Mouse (Mus musculus): ENCODE results near the gene Slc13a2. TPM values are rescaled to one million over a fixed set of nuclear protein-coding genes. Genes with fewer than 3 reads are reported as not detected.
A peak's percentile ranks its signal among the peaks of the same experiment; 100 is the strongest.

The Slc13a2 gene
- not detected for polyA plus RNA-seq (2017; shearing (Covaris generic))

DNA sequence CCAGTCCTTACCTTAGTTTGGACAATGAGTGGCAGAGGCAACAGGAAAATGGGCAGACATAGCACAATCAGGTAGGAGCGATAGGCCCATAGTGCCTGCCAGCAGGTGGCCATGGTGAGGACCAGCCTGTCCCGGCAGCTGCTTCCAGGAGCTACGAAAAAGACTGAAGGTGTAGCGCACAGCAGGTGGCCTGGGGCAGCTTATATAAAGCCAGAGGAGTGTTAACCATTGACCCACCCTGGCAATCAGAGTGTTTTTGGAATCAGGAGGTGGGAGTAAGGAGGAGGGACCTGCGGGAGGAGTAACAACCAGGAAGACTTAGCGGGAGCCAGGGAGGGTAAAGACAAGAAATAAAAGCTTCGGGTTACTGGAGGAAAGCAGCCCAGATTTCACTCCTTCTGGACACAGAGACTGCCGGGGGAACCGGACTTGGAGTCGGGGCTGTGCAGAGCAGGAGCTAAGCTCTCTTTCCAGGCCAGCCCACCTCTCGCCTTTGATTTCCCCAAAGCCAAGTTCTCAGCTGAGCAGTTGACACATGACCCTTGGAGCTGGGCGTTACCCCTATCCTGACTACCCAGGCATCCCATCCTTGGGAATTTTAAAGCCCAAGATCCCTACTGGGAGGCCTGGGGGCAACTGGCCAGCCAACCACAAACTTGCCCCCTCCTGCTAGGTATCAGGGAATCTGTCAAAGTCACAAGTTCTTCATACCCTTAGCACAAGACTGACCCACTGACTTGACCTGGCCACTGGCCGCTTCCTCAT lies at the start of gene Slc13a2:
Gene Slc13a2, minus strand, starts transcription at position 163 of the 765 bp plus-strand sequence.
- ATAC-seq, result no peak

DNA sequence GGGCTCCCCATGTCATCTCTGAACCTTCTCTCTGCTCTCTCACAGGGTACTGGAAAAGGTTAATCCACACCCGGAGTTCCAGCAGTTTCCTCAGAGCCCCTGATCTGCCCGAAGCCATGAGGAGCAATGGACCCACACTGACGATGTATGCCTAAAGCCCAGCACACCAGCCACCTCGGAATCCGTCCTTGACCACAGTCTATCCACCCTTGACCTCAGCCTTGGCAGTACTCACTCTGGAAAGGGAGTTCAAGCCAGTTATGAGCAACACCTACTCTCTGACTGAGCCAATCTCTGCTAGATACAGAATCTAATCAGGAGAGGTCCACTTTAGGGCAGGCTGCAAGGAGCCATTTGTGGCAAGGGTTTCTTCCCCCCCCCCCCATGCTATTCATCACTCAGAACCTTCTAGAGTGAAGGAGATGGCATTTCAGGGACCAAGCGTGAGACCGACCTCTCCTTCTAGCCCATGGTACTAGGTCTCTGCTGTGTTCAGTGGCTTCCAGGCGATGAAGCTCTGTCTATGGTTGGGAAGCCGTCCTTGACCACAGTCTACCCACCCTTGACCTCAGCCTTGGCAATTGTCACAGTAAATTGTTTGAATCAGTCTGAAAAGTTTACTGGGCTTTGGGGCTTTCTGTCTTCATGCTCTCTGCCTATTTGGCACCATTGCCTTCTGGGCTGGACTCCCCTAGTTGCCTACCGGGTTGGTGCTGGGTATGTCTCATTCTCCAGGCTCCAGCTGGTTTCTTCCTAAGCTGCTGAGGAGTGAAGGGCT lies 49.5 kb upstream of the Slc13a2 start:
- ATAC-seq, result no peak

DNA sequence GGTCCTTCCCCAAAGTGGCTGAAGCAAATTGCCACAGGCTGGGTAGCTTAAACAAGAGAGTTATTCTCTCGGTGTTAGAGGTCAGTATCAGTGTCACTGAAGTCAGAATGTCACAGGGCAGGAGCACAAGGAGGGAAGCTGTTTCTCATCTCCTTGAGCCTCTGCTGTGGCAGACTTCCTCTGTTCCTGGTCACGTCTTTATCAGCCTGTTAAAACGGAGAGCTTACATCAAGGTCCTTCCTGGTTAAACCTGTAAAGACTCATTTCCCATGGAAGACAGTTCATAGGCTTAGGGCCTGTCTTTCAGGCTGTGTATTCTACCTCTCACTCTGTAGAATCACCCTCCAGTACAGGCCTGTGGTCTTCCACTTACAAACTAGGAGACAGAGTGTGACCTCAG lies 45.9 kb upstream of the Slc13a2 start:
- ATAC-seq, result no peak

DNA sequence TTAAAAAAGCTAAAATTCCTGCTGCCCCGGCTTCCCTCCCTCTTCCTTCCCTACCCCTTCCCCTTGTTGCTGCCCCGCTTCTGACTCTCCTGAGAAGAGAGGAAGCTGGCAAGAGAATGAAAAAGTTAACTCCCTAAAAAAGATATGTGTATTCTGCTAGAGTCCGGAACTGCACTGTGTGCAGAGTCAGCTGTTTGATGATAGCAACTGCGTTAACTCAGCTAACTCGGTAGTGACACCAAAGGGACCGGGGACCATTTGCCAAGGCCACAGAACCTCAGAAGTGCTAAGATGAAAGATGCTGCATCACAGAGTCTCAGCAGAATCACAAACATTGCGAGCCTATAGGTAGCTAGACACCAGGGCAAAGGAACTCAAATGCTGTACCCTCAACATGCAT lies 45.5 kb upstream of the Slc13a2 start:
- ATAC-seq, result no peak

DNA sequence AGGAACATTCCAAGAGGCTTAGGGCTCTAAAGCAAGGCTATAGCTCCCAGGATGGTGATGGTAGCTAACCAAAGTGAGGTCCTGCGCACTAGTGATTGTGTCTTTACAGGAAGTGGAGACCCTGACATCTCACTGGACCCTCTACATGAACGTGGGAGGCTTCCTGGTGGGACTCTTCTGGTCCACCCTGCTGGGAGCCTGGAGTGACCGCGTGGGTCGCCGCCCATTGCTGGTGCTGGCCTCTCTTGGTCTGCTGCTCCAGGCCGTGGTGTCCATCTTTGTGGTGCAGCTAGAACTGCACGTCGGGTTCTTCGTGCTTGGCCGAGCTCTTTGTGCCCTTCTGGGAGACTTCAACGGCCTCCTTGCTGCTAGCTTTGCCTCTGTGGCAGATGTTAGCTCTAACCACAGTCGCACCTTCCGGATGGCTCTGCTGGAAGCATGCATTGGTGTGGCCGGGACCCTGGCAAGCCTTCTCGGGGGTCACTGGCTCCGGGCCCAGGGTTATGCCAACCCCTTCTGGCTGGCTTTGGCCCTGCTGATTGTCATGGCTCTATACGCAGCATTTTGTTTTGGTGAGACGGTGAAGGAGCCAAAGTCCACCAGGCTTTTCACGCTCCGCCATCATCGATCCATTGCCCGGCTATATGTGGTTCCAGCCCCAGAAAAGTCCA lies 44.4 kb upstream of the Slc13a2 start:
- no peak for ATAC-seq

DNA sequence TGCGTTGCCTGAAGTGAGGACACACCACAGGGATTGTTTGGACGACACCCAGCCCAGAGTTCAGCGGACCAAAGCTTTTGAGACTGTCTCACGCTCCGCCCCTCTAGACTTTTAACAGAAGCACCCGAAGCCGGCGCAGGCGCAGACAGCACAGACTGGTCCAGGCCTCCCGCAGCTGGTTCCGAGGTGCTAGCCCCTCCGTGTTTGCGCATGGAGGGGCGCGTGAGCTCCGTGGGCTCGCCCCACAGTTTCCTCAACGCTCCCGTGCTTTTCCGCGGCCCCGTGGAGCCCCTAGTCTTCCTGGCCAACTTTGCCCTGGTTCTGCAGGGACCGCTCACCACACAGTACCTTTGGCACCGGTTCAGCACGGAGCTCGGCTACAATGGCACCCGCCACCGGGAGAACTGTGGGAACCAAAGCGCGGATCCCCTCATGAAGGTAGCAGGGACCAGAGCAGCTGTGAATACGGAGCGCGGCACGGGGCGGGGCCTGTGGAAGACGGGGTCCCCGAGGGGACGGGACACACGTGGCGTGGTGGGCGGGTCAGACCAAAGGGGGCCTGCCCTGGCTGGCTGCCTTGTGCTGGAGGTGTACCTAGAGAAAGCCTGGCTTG lies 43.7 kb upstream of the Slc13a2 start, which contains the start of gene Slc46a1:
Gene Slc46a1, plus strand, starts transcription at position 130 of the 613 bp plus-strand sequence.
- peak; percentile 56 for ATAC-seq

DNA sequence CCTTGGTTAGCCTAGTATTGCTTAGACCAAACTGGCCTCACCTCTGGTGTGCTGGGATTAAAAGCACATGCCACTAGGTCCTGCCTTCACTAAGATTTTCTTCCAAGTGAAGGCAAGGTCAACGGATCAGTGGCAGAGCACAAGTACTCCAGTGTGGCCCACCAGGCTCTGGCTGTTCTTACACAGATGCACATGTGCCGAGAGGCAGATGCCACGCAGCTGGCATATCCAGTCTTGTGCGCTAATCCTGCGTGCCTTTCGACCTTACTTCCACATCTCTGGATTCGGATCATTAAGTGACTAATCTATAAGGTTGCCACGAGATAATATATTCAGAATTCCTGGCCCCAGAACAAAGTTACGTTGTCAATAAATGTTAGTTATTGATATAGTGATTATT lies 43.1 kb upstream of the Slc13a2 start:
- ATAC-seq, result no peak

DNA sequence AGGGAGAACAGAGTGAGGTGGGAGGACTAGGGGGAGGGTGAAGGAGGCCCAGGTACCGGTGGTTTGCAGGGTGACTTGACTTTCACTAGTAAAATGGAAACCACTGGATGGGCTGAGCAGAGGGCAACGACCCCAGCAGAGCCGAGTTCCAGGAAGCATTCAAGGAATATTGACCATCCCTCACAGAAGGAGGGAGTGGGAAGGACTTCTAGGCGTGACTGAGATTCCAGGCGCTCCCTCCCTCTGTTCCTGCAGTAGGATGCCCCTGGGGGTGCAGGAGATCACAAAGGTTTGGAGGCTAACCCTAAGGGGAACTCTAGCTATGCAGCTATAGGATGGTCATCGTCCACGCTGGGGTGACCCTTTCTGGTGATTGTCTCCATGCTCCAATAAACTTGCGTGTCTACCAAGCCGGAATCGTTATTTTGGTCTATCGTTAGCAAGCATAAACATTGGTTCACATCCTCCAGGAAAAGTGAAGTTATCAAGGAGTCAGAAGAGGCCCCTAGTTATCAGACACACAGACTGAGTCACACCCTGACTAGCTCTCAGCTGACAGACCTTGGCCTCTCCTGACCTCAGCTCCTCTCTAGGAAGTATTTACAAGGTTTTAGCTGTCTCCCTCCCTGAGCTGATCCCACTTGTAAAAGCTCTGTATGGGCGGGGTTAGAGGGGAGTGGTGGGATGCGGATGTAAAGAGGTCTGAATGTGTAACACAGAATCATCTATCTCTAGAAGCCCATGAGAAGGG lies 41.4 kb upstream of the Slc13a2 start:
- no peak for ATAC-seq

DNA sequence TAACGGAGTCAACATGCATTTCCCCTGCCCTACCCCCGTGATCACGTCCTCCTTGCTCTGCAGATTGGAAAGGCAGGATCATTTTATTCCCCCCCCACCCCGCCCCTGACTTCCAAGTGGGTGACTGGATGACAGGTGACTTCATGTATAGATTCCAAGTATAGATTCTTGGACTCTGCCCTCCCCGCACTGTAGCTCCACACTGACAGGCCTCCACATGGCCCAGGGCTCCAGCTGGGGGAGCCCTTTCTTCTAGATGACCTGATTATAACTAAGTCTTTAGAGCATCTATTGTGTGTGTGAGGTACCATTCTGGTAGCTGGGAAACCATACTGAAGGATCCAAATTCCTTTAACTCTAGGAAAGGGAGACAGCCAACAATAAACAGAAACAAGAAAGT lies 40.7 kb upstream of the Slc13a2 start:
- ATAC-seq, result no peak

DNA sequence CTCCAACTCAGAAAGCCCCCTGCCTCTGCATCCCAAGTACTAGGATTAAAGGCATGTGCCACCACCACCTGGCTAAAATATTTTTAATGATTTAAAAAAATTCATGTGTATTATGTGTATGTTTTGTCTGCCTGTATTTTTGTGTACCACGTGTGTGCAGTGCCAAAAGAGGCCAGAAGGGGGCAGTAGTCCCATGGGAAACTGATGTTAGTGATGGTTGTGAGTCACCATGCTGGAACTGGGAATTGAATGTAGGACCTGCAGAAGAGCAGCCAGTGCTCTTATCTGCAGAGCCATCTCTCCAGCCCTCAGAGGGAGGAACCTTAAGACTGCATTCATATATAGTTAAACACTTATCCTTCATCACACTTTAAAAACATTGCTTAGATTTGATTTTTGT lies 39.9 kb upstream of the Slc13a2 start:
- ATAC-seq, result no peak

DNA sequence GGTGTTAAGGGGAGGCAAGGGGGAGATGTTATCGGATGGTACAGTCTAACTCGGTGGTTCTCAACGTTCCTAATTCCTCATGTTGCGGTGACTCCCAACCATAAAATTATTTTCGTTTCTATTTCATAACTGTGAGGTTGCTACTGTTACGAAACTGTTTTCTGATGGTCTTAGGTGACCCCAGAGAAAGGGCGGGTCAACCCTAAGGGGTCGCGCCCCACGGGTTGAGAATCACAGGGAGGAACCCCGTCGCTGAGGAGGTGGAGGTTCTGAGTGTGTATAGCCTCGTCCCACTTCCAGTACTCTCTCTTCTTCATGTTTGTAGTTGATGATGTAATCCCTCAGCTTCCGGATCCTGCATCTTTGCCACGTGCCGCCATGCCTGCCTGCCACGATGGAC lies 36.7 kb upstream of the Slc13a2 start:
- ATAC-seq, result no peak

DNA sequence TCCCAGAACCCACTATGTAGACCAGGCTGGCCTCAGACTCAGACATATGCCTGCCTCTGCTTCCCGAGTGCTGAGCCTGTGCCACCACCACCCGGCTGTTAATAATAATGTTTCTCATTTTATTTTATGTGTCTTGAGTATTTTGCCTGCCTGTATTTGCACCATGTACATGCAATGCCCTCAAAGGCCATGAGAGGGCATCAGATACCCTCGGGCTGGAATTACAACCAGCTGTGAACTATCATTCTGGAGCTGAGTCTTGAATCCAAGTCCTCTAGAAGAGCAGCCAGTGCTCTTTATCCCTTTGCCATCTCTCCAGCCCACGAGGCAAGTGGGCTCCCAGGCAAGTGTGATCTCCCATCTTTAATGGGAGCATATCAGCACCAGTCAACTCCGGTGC lies 33.3 kb upstream of the Slc13a2 start:
- no peak for ATAC-seq

DNA sequence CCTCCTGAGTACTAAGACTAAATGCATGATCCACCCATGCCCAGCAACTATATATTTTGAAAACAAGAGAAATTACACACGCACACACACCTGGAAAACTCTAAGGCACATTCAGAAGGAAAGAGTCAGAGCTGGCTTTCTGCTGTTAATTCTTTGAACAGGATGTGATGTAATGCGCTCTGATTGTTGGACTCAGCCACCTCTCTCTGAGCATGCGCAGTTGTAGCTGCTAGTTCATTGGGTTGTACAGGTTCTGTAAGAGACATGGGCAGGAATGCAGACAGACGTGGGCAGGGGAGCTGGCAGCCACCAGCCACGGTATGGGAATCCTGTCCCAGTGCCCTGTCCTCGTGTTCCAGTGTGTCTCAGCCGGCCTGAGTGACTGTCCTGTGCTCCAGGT lies 32.3 kb upstream of the Slc13a2 start:
- no peak for ATAC-seq

DNA sequence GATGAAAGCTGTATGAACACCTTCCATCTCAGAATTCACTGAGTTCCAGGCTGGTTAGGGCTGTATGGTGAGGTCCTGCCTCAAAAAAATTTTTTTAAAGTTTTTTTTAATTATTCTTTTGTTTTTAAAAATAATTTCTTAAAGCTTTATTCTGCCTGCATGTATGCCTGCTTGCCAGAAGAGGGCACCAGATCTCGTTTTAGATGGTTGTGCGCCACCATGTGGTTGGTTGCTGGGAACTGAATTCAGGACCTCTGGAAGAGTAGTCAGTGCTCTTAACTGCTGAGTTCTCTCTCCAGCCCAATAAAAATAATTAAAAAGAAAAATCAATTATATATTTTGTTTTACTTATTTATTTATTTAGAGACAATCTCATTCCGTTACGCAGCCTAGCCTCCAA lies 31.7 kb upstream of the Slc13a2 start:
- ATAC-seq, result no peak

DNA sequence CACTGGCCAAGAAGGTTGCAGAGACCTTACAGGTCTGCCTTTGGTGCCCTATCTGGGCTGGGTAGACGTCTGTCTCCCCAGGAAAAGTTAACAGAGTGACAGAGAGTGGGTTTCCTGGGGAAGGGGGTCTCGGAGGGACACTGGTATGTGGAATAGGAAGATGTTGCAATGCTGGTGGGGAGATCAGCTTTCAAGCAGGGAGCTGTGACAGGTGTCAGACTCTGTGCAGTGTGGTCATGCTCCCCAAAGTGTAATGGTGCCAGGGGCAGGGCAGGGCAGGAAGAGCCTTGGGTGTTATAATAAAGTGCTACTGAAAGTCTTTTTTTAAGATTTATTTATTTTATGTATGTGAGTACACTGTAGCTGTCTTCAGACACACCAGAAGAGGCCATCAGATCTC lies 28.3 kb upstream of the Slc13a2 start:
- no peak for ATAC-seq

DNA sequence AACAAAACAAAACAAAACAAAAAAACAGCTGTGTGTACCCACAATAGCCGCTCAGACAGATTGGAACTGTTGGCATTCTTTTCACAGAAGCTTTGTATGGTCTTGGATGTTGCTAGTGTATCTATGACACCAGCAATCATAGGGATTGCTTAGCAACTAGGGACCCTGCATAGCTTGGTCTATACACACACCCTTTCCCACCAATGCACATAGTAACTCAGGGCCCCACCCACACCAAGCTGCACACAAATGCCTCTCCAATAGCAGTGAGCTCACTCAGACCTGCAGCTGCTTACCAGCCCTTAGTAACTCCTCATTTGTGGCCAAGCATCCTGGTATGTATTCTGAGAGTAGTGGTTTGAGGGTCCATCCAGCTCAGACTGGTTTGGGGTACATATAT lies 26.2 kb upstream of the Slc13a2 start:
- no peak for ATAC-seq

DNA sequence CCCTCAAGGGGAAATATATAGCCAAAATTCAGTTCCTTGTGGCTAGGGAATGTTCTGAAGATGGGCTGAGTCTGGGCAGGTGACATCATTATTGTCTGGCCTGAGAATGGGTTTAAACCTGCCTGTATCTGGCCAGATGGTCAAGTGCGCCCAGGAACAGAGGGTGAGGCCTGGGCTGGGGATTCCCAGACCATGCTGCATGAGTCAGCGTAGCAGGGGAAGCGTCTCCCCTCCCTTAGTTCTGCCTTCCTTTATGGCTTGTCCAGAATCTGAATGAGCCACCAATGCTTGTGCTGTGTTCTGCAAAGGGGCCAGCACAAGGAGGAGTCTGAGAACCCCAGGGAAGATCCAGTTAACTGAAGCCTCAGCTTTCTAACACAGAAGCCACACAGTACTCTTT lies 25.2 kb upstream of the Slc13a2 start:
- no peak for ATAC-seq

DNA sequence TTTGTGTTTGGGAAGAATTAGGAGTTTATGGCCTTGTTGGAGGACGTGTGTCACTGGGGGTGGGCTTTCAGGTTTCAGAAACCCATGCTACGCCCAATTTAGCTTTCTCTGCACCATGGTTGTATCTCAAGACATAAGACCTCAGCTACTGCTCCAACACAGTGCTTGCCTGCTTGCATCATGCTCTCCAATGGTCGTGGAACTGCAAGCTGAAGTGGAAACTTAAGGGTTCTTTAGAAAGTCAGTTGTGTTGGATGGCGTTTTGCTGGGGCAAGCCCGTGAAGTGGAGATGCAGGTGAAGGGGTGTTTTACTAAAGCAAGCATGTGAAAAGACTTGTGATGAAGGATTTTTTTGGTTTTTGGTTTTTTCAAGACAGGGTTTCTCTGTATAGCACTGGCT lies 21.1 kb upstream of the Slc13a2 start:
- no peak for ATAC-seq

DNA sequence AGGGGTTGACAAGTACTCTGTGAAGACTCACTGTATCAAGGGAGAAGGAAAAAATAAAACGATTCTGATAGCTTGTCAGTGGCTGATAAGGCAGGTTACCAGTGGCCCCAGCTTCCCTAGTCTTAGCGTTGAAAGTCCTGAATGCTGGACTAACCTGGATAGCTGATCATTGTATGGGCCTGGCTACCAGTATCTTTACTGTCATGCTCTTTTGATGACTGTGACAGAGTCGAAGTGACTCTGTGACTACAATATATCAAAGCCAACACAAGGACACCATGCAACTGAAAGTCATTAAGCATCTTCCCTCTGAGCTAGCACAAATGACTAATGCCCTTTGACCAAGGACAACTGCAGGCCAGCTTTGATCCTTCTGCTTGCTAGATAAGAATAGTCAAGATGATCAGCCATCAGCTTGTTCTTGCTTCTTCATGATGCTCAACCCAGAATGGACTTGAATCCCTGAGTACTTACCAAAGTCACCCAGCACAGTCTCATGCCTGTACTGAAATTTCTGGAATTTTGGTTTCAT lies 16.4 kb upstream of the Slc13a2 start:
- ATAC-seq, result no peak

DNA sequence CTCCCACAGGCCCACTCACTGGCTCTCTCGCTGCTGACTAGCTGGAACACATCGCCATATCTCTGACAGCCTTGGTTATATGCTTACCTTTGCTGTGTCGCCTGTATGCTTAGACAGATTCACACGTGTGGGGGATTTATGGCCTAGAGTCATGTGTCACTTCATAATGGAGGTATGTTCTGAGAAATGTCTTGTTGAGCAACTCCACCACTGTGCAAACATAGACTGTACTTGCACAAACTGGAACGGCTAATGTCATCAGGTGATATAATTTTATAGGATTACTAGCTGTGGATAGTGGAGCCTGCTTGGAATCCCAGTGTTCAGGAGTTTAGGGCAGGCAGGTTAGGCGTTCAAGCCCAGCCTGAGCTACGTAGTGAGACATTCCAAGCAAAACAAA lies 15.2 kb upstream of the Slc13a2 start:
- no peak for ATAC-seq

DNA sequence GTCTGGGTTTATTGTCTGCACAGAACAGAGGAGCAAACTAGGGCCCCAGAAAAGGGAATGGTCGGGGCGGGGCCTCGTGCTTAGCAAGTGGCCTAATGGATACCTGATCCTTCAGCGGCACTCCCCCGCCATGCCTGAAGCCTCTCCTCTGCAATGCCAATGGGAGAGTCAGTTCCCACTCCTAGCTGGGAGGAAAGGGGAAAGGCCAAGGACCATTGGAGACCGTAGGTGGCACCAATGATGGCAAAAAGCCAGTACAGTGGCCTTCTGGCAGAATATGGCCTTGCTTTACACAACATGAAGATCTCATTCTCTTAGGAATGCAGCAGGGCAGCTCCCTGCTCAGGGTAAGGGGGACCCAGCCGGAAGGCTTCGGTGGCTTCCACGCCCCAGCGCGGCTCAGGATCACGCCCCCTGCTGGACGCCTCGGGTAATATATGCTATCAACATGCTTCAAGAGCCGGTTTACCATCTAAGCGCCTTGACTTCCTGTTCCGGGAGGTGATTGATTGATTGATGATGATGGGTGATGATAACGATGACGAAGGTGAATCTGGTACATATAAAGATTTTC lies 13.8 kb upstream of the Slc13a2 start:
- no peak for ATAC-seq

DNA sequence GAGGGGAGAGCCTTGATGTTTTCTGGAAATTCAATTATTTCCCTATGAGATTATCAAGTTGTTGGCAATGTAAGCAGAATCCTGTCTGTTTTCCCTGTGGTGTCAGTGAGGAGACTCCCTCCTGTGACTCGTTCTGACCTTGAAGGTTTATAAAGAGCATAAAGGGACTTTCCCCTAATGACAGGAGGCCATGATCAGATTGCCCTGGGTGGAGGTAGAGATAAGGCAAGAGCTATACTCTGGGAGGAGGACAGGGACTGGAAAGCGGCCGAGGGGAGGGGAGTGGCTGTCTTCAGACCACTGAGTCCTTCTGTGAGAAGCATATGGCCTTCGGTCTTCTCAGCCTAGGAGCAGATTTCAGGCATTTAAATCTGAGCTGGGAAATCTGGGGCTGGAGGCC lies 12.0 kb upstream of the Slc13a2 start:
- ATAC-seq, result no peak
